Mouse (Mus musculus): ENCODE measurements around the gene Homer2.

DNA sequence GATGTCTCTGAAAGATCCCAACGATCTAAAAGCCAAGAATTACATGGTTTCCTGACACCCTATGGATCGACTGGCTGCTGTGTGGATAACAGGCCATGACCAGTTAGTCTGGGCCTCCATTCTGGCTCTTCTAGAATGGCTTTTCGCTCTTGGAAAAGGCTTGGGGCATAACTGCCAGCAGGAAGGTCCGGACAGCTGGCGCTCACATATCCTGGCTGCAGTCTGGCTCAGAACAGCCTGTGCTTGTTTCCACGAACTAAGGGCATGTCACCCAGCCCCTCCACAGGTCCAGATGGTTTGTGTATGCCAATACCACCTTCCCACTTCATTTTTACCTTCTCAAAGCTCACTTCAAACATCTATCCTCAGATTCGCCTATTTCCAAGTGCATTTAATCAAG, 22.0 kb downstream of the Homer2 start:
- TF ChIP-seq CTCF (IDR thresholded peaks at IDR 0.05; ENCODE audit: low read depth) (no peak), EP300 (IDR thresholded peaks at IDR 0.05; ENCODE audit: low read depth) (no peak)
